In genomic region chr2:78520258-78521023, GRCm38 (mm10) we compare ENCODE assay signal across 20 mouse cellular contexts.
"Had no signal": no experiment of that assay in that cellular context is flagged by ENCODE, and none has a peak within 500 bp of the region (broad histone marks: within the 10 kb centered on the region; RNA-seq: fewer than 3 reads in every experiment).

No protein-coding gene starts in this region.

- H3K27me3 ChIP-seq: lung, embryonic 15.5 days; megakaryocyte, embryonic 14.5 days; midbrain, embryonic 13.5 days; neural tube, embryonic 12.5 days had no signal

- H3K4me3 ChIP-seq: lung, embryonic 15.5 days; megakaryocyte, embryonic 14.5 days; midbrain, embryonic 13.5 days; neural tube, embryonic 12.5 days had no signal

- H3K4me2 ChIP-seq: lung, embryonic 15.5 days; midbrain, embryonic 11.5 days; midbrain, embryonic 13.5 days; neural tube, embryonic 12.5 days had no signal

- ATAC-seq: liver, postnatal 0 days; lung, postnatal 0 days; midbrain, embryonic 13.5 days; midbrain, embryonic 16.5 days had no signal

- H3K27ac ChIP-seq: lung, embryonic 15.5 days; macrophage; midbrain, embryonic 13.5 days; neural tube, embryonic 12.5 days had no signal

- DNase-seq: liver, postnatal 0 days; lung, adult 2 months; lung, postnatal 14 days; lung, postnatal 36 days; retina, postnatal 1 day; right cerebral cortex, adult 18-20 months; right cerebral cortex, postnatal 25 days; right cerebral cortex, postnatal 4 days; spleen, adult 18-20 months; thymus, adult 18-20 months; thymus, postnatal 14 days; thymus, postnatal 36 days had no signal

- H3K9me3 ChIP-seq: lung, embryonic 15.5 days; megakaryocyte, embryonic 14.5 days; midbrain, embryonic 13.5 days; neural tube, embryonic 12.5 days had no signal

- H3K9ac ChIP-seq: liver, postnatal 0 days; lung, embryonic 15.5 days; midbrain, embryonic 13.5 days; neural tube, embryonic 12.5 days had no signal

- H3K36me3 ChIP-seq: lung, embryonic 15.5 days; midbrain, embryonic 13.5 days; neural tube, embryonic 12.5 days had no signal

- H3K4me1 ChIP-seq: lung, embryonic 15.5 days; megakaryocyte, embryonic 14.5 days; midbrain, embryonic 13.5 days; neural tube, embryonic 12.5 days had no signal
